Mouse (Mus musculus) C2C12 (cell line): ENCODE measurements around the gene Faf1.

Experiments used
- CEBPB ChIP-seq: IDR thresholded peaks from one replicate; pipeline ENCODE4 v1.6.1; 2011; ENCODE audit warnings: low read depth, mild to moderate bottlenecking, control low read depth, moderate library complexity
- CTCF ChIP-seq: IDR thresholded peaks from one replicate; pipeline ENCODE4 v1.5.1; 2011; ENCODE audit not compliant: control insufficient read depth, insufficient read depth, insufficient read length
- MYOD1 ChIP-seq: IDR thresholded peaks from one replicate; pipeline ENCODE4 v1.6.1; 2011; ENCODE audit warnings: low read depth; ENCODE audit not compliant: control insufficient read depth, insufficient read length
- USF1 ChIP-seq: IDR thresholded peaks from one replicate; pipeline ENCODE4 v1.6.1; 2011; ENCODE audit warnings: low read depth, mild to moderate bottlenecking, control low read depth, moderate library complexity

DNA sequence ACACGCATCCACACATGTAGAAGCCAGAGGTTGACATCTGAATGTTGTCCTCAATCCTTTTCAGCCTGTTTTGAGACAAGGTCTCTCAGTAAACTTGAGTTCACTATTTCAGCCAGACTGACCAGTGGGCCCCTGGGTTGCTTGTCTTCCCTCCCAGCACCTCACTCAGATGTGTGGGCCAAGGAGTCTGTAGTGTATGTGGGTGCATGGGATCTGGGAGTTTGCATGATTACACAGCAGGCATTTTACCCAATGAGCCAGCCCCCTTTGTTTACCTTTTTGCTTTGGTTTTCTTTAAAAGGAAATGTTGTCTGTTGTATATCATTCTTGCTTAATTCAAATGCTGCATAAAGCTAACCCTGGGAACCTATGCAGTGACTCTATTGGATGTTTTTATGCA lies 138.8 kb downstream of the Faf1 start:
- TF ChIP-seq CTCF, result no peak
- TF ChIP-seq CEBPB, result no peak
- no peak for TF ChIP-seq USF1
- TF ChIP-seq MYOD1, result no peak
